Mouse (Mus musculus) E14TG2a.4 (cell line): ENCODE measurements around the gene Mef2d.

Experiments
- CTCF ChIP-seq: conservative IDR thresholded peaks from 2 replicates; pipeline ENCODE4 v1.5.1; 2014; ENCODE audit warnings: low read length
- NANOG ChIP-seq: IDR thresholded peaks from 2 replicates; pipeline ENCODE4 v1.6.1; 2014; ENCODE audit warnings: borderline replicate concordance, low read length, mixed read lengths
- POU5F1 ChIP-seq: IDR thresholded peaks from 2 replicates; pipeline ENCODE4 v1.6.1; 2014; ENCODE audit warnings: low read length, borderline replicate concordance

DNA sequence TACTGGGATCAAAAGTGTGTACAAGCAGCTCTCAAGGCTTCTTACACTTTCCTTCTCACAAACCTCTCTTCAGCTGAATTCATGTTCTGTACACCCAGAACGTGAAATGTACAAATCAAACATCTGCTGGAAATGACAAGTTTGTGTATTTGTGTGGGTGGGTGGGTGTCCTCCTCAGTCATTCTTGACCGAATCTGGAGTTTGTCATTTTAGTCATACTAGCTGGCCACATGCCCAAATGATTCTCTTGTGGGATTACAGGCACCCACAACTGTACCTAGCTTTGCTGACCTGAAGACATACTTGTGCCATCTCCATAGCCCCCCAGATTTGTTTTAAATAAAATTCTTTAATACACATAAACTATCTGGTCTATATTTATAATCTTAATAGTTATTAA, 32.7 kb downstream of the Mef2d start:
- no peak for TF ChIP-seq CTCF
- no peak for TF ChIP-seq POU5F1
- no peak for TF ChIP-seq NANOG
